Mouse (Mus musculus) limb, embryonic 13.5 days (tissue): ENCODE measurements at regions not wholly inside any gene's neighbourhood (a gene's known extent, or its start where the extent isn't known, plus 50 kb on each side); places are given as distances from the start of the nearest gene placed in this dataset.

Source experiments
- ATAC-seq: fragments of 200-750 bp; cut with Nextera tagmentation; 2 replicates; pipeline ENCODE4 v1.8.0; 2017; ENCODE audit warnings: low read depth, moderate number of reproducible peaks, moderate TSS enrichment; ENCODE audit not compliant: low FRiP score
- H3K27ac ChIP-seq: fragments of 300-500 bp; sonication (generic); 2 replicates; pipeline ENCODE4 v1.5.1; 2015; ENCODE audit warnings: inconsistent platforms, mild to moderate bottlenecking, moderate library complexity
- H3K27me3 ChIP-seq: fragments of 300-500 bp; sonication (generic); 2 replicates; pipeline ENCODE4 v1.6.1; 2015; ENCODE audit warnings: mild to moderate bottlenecking, inconsistent platforms
- H3K36me3 ChIP-seq: fragments of 300-500 bp; sonication (generic); 2 replicates; pipeline ENCODE4 v1.6.1; 2015; ENCODE audit warnings: inconsistent platforms, mild to moderate bottlenecking, moderate library complexity
- H3K4me1 ChIP-seq: fragments of 300-500 bp; sonication (generic); 2 replicates; pipeline ENCODE4 v1.6.1; 2015; ENCODE audit warnings: inconsistent platforms
- H3K4me2 ChIP-seq: fragments of 300-500 bp; sonication (generic); replicated peaks from 2 replicates; pipeline ENCODE4 v1.6.1; 2015; ENCODE audit warnings: inconsistent platforms, mild to moderate bottlenecking, moderate library complexity
- H3K4me3 ChIP-seq: fragments of 300-500 bp; sonication (generic); 2 replicates; pipeline ENCODE4 v1.5.1; 2015; ENCODE audit warnings: moderate library complexity, mild to moderate bottlenecking, inconsistent platforms
- H3K9ac ChIP-seq: fragments of 300-500 bp; sonication (generic); 2 replicates; pipeline ENCODE4 v1.6.1; 2015; ENCODE audit warnings: mild to moderate bottlenecking, inconsistent platforms
- H3K9me3 ChIP-seq: fragments of 300-500 bp; sonication (generic); 2 replicates; pipeline ENCODE4 v1.6.1; 2016; ENCODE audit warnings: inconsistent platforms
- WGBS: fragments of 180-500 bp; shearing (Covaris S2); methylation state at CpG from one replicate; pipeline ENCODE4 v1.1.7; 2015; 5-methylcytosine and 5-hydroxymethylcytosine counted together

DNA sequence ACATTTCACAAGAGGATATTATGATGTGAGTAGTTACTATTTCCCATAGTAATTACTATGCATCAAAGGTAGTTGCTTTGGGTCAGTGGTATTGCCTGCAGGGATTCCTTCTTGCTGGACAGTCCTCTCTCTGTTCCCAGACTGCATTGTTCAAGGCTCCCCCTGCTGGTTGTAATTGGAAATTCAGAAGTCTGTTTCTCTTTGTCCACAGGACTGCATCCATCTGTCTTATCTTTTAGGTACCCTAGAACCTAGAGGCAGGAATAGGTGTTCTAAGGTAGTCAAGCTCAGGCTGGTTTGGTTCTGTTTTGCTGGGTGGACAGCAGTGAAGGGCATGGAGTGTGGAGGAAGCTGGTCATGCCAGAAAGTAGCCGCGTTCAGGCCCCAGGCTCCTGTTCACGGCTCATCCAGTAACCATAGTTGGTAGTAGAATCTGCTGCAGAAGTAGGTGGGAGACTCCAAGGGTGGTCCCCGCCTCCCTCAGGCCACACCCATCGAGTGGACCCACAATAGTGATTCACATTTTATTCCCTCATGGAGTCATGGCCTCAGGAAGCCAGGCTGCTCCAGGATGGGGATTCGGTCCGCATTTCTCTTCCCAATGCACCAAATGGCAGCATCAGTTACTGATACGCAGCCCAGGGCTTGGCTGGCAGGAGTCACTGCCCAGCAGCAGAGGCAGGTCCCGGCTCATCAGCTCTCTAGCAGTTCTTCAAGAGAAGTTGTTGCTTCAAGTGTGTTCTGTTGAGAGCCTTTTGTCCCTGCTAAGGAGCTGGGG is 51.7 kb upstream of the Caprin1 start:
- H3K27me3 ChIP-seq = no peaks in the 10 kb centered on the region
- no peak overlapping the region for H3K4me2 ChIP-seq
- no peaks in the 10 kb centered on the region for H3K9me3 ChIP-seq
- ATAC-seq = no peak
- no peak overlapping the region for H3K4me3 ChIP-seq
- H3K27ac ChIP-seq = no peak overlapping the region
- H3K36me3 ChIP-seq = no peaks in the 10 kb centered on the region
- no peak overlapping the region for H3K9ac ChIP-seq
- 72% methylated on average over 9 of the region's 9 CpGs for WGBS
- H3K4me1 ChIP-seq = 0 out of 2 replicates have a peak, but pooled peaks cover 5% of the 10 kb centered on the region

DNA sequence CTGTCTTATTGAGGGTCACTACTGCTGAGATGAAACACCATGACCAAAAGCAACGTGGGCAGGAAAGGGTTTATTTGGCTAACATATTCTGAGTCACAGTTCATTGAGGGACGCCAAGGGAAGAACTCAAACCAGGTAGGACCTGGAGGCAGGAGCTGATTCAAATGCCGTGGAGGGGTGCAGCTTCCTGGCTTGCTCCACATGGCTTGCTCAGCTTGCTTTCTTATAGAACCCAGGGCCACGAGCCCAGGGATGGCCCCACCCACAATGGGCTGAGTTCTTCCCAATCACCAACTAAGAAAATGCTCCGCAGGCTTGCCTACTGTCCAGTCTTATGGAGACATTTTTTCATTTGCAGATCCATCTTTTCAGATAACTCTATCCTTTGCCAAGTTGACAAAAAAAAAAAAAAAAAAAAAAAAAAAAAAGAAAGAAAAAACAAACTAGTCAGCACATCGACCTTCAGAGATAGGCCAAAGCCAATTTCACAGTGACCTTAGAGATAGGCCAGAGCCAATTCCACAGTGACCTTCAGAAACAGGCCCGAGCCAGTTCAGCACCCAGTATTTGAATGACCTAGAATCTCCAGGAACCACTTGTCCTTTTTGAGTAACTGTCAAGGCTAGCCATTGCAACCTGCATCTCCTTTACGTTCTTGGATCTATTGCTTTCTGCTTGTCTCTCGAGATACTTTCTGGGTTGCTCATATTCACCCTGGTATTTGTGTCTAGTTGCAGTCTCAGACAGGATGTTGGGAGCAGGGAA is 52.5 kb upstream of the Caprin1 start:
- no peak for ATAC-seq
- Histone ChIP-seq H3K9me3 (no peaks in the 10 kb centered on the region), H3K9ac (no peak overlapping the region), H3K4me2 (no peak overlapping the region), H3K4me3 (no peak overlapping the region), H3K27ac (no peak overlapping the region), H3K27me3 (no peaks in the 10 kb centered on the region), H3K36me3 (no peaks in the 10 kb centered on the region), H3K4me1 (0 out of 2 replicates have a peak, but pooled peaks cover 5% of the 10 kb centered on the region)
- WGBS = 85% methylated on average over 9 of the region's 9 CpGs

DNA sequence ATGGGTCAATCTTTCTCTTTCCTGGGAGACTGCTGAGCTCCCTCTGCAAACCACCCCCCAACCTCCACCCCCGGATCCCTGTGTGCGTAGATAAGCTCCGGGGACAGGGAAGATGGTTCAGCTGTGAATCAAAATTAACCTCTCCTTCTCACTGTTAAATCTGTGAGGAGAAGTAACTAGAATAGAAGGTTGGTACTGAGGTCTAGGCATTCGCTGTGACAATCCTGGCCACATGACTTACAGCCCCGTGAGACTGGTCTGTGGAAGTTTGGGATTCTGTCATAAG is 53.0 kb upstream of the Caprin1 start:
- Histone ChIP-seq H3K27ac (no peak overlapping the region), H3K9me3 (no peaks in the 10 kb centered on the region), H3K4me2 (no peak overlapping the region), H3K36me3 (no peaks in the 10 kb centered on the region), H3K4me3 (no peak overlapping the region), H3K9ac (no peak overlapping the region), H3K27me3 (no peaks in the 10 kb centered on the region), H3K4me1 (0 out of 2 replicates have a peak, but pooled peaks cover 5% of the 10 kb centered on the region)
- ATAC-seq = no peak
- 93% methylated on average over 5 of the region's 5 CpGs for WGBS

DNA sequence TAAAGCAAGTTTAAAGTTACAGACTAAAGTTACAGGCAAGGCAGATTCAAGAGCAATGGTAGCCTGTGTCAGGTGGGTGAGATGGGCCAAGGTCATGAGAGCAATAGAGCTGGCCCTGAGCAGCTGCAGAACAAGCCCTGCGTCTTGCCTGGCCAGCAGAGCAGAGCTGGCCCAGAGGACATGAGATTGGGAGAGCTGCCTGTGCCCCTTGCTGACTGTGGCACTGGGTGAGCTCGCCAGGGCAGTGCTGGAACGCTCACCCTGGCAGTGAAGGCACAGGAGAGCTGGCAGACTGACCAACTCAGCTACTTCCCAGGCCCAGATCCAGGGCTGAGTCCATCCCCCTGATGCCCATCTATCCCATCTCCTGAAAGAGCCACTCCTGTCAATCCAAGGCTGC is 53.7 kb upstream of the Caprin1 start:
- no peak for ATAC-seq
- Histone ChIP-seq H3K9me3 (no peaks in the 10 kb centered on the region), H3K4me3 (no peak overlapping the region), H3K27ac (no peak overlapping the region), H3K36me3 (no peaks in the 10 kb centered on the region), H3K4me1 (0 out of 2 replicates have a peak, but pooled peaks cover under 1% of the 10 kb centered on the region), H3K9ac (no peak overlapping the region), H3K27me3 (no peaks in the 10 kb centered on the region), H3K4me2 (no peak overlapping the region)
- WGBS = 72% methylated on average over 3 of the region's 3 CpGs

DNA sequence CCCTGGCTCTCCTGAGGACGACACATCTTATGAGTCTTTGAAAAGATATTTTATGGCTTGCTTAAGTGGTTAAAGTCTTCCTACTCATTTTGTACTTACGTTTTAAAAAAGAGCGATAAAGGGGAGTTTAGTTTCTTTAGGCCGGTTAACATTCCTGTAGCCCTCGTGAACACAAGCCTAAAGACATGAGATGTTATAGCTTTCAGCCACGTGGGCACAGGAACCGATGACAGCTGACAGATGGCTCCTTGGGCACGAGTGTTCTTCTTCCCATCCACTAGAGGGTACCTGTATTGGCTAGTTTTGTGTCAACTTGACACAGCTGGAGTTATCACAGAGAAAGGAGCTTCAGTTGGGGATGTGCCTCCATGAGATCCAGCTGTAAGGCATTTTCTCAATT is 63.8 kb upstream of the Caprin1 start:
- ATAC-seq = no peak
- Histone ChIP-seq H3K9ac (no peak overlapping the region), H3K36me3 (no peaks in the 10 kb centered on the region), H3K4me3 (no peak overlapping the region), H3K27me3 (no peaks in the 10 kb centered on the region), H3K4me2 (no peak overlapping the region), H3K27ac (no peak overlapping the region), H3K9me3 (peaks cover 14% of the 10 kb centered on the region; the same call in 1 of the 2 replicates), H3K4me1 (no peaks in the 10 kb centered on the region)
- 79% methylated on average over 8 of the region's 8 CpGs for WGBS

DNA sequence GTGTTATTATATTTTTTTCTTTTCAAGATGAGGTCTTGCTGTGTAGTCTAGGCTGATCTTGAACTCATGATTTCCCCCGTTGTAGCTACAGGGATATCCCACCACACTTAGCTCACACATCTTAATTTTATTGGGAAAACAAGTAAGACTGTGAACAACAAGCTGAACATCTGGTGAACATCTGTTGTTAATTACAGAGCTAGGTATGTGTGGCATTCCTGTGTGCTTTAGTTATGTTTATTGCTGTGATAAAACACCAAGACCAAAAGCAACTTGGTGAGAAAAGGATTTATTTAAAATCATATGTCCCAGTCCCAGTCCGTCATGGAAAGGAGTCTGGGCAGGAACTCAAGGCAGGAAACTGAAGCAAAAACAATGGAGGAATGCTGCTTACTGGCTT is 66.8 kb upstream of the Caprin1 start:
- Histone ChIP-seq H3K36me3 (no peaks in the 10 kb centered on the region), H3K9me3 (peaks cover 14% of the 10 kb centered on the region; the same call in 1 of the 2 replicates), H3K4me1 (no peaks in the 10 kb centered on the region), H3K27ac (no peak overlapping the region), H3K4me3 (no peak overlapping the region), H3K4me2 (no peak overlapping the region), H3K9ac (no peak overlapping the region), H3K27me3 (no peaks in the 10 kb centered on the region)
- no peak for ATAC-seq
- 18% methylated on average over 2 of the region's 2 CpGs for WGBS

DNA sequence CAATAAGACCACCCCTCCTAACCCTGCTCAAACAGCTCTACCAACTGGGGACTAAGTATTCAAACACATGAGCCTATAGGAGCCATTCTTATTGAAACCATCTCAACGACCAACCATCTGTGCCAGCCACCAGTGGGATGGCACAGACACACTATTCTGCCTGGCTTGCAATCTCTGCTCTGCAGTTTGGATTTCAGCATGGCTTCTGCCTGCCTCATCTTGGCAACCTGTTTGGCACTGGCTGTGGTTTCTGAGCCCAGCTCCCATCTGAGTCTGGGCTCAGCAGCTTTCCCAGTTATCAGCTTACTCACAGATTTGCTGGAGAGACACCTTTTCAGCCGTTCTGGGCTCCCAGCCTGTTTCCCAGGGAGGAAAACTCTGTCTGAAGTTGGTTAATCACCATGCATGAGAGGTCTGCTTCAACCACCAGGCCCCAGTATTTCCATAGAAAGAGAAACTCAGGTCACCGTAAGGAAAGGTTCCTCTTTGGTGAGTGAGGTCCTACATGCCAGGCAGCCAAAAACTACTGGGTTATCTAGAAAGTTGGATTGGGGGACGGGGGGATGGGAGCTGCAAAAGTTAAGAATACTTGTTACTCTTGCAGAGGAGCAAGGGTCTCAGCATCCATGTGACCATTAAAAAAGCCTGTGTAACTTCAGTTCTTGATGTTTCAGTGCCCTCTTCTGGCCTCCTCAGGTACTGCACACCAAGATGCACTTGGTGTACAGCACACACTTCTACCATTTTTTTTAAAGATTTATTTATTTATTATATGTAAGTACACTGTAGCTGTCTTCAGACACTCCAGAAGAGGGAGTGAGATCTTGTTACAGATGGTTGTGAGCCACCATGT is 68.1 kb upstream of the Caprin1 start:
- WGBS = 82% methylated on average over 4 of the region's 4 CpGs
- no peak overlapping the region for H3K4me2 ChIP-seq
- H3K9ac ChIP-seq = no peak overlapping the region
- no peaks in the 10 kb centered on the region for H3K4me1 ChIP-seq
- H3K36me3 ChIP-seq = no peaks in the 10 kb centered on the region
- H3K4me3 ChIP-seq = no peak overlapping the region
- H3K9me3 ChIP-seq = peaks cover 14% of the 10 kb centered on the region; the same call in 1 of the 2 replicates
- no peak overlapping the region for H3K27ac ChIP-seq
- ATAC-seq = no peak
- H3K27me3 ChIP-seq = no peaks in the 10 kb centered on the region

DNA sequence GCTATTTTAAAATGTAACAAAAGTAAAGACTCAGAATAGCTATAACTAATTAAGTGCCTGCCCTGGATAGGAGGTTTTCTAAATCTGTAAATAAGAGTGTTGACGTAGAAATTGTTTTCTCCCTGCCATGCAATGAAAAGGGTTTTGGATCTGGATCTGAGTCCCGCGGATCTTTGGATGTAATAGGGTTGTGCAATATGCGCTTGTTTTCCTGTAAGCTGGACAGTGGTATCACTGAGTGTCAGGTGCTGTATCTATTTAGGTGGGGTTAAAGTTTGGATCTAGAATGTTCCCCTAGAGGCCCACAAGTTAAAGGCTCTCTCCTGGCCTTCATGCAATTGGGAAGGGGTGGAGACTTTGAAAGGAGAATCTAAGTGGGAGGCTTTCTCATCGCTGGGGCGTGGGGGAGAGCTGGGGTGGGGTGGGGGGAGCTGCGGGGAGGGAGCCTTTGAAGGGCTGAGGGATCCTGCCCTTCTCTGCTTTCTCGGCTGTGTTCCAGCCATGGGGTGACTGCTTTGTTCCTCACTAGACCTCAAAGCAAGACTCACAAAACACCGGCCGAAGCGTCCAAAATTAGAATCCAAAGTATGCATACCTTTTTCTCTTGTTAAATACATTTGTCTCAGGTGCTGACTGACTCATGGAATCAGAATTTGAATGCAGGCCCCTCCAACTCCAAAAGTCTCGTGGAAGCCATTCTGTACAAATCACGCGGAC is 70.0 kb upstream of the Caprin1 start:
- Histone ChIP-seq H3K27me3 (no peaks in the 10 kb centered on the region), H3K4me1 (no peaks in the 10 kb centered on the region), H3K4me2 (no peak overlapping the region), H3K9ac (no peak overlapping the region), H3K36me3 (no peaks in the 10 kb centered on the region), H3K4me3 (no peak overlapping the region), H3K27ac (no peak overlapping the region), H3K9me3 (peaks cover 14% of the 10 kb centered on the region; the same call in 1 of the 2 replicates)
- WGBS = 72% methylated on average over 14 of the region's 14 CpGs
- ATAC-seq = no peak

DNA sequence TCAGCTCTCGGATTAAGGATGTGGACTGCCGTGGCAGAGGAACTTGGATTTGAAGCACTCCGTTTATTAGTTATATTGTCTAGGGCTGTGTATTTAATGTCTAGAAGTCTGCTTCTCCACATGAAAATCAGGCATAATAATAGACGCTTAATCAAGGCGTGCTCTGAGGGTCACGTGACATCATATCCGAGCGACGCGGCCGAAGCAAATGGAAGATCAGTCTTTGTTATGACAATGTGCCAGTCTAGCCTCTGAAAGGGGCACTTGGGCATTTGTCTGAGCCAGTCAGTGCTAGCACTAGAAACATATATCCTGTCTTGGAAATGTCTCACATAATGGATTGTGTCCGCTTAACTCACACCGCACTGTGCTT is 70.5 kb upstream of the Caprin1 start:
- H3K27ac ChIP-seq = no peak overlapping the region
- H3K4me3 ChIP-seq = no peak overlapping the region
- H3K9me3 ChIP-seq = peaks cover 14% of the 10 kb centered on the region; the same call in 1 of the 2 replicates
- H3K4me2 ChIP-seq = no peak overlapping the region
- H3K4me1 ChIP-seq = no peaks in the 10 kb centered on the region
- H3K9ac ChIP-seq = no peak overlapping the region
- H3K36me3 ChIP-seq = no peaks in the 10 kb centered on the region
- no peak for ATAC-seq
- H3K27me3 ChIP-seq = no peaks in the 10 kb centered on the region
- 93% methylated on average over 13 of the region's 13 CpGs for WGBS

DNA sequence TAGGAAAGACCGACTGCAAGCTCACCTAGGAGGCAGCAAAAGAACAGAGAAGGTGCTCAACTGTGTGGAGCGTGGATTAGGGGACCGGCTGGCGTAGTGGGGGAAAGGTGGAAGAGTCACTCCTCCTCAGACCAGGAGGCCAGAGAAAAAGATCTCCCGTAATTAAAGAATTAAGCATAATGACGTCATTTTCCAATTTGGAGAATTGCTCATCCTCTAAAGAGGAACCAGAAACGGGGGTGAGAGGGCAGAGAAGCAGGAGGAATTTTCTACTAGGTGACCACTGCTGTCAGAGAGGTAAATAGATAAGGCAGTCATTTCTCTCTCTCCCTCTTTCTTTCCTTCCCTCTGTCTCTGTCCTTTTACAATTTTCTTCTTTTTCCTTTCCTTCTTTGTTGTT is 71.2 kb upstream of the Caprin1 start:
- Histone ChIP-seq H3K27me3 (no peaks in the 10 kb centered on the region), H3K4me2 (no peak overlapping the region), H3K9ac (no peak overlapping the region), H3K4me1 (no peaks in the 10 kb centered on the region), H3K27ac (no peak overlapping the region), H3K9me3 (peaks cover 14% of the 10 kb centered on the region; the same call in 1 of the 2 replicates), H3K4me3 (no peak overlapping the region), H3K36me3 (no peaks in the 10 kb centered on the region)
- ATAC-seq = no peak
- 54% methylated on average over 7 of the region's 7 CpGs for WGBS

DNA sequence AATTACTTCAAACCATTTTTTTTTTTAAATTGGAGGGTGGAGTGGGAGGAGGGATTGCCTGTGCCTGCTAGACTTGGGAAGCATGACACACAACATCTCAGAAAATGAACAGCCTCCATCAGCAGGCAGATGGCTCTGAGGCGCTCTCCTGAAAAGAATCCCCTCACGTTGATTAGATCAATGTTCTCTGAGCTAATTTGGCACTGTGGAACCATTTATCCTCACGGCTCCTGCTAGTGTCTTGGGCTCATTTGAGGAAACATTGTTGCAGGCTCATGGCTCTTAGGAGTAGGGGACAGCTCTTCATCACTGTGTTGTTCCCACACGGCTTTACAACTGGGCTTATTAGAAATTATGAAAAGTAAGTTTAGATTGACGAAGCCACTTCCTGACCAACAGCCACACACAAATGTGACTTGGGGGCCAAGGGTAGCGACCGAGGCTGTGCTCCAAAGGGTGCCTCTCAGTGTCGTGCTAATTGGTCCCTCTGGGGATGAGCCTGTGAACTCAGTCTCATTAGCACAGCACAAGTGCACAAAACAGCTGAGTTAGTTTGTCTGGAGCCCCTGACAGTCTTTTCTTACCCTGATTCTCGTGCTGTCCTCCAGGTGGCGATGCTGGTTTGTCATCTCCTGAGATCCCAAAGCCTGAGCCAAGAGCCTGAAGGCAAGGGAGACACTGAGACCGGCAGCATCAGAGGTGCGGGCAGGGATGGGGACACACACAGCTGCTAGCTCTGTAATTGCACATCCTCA is 74.2 kb upstream of the Caprin1 start:
- Histone ChIP-seq H3K27ac (no peak overlapping the region), H3K36me3 (no peaks in the 10 kb centered on the region), H3K27me3 (no peaks in the 10 kb centered on the region), H3K4me3 (no peak overlapping the region), H3K9ac (peak overlapping the region; percentile 39; the same call in 1 of the 2 replicates), H3K4me1 (no peaks in the 10 kb centered on the region), H3K4me2 (no peak overlapping the region), H3K9me3 (no peaks in the 10 kb centered on the region)
- peak; percentile 48; the same call in 1 of the 2 replicates for ATAC-seq
- 21% methylated on average over 12 of the region's 12 CpGs for WGBS
